Mouse (Mus musculus) cerebellum, adult 11-12 months (tissue): ENCODE measurements around the gene 4933415A04Rik.

Experiments
- DNase-seq: peaks from one replicate; pipeline ENCODE4 v3.0.0; 2022

Gene 4933415A04Rik

GRCm38 (mm10) chr11:43575376-43576151 lies 11.3 kb upstream of the 4933415A04Rik start:
- no peak for DNase-seq

GRCm38 (mm10) chr11:43577713-43578478 lies 8.9 kb upstream of the 4933415A04Rik start:
- no peak for DNase-seq

- DNase-seq = peak; percentile 16
Observed at GRCm38 (mm10) chr11:43585211-43586005, 1.4 kb upstream of the 4933415A04Rik start.

GRCm38 (mm10) chr11:43589530-43590072 lies 2.8 kb downstream of the 4933415A04Rik start:
- no peak for DNase-seq

DNA sequence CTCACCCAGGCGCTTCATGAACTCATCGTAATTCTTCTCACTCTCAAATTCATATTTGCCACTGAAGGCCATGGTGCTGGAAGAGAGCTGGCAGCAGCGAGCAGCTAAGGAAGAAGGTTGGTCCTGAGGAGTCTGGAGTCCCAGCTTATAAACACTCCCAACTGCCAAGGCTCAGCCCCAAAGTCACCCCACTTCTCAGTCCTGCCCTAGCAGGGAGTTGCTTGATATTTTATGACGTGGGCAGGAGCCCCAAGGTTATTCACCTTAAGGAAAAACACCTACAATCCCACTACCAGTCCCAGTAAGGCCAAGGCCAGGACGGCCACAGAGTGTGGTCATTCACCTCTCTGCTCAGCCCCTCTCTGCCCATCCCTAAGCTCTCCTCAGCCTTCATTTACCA lies 14.6 kb downstream of the 4933415A04Rik start, which contains the start of gene Fabp6:
Gene Fabp6, minus strand, starts transcription at position 101 of the 400 bp plus-strand sequence.
- no peak for DNase-seq

- no peak for DNase-seq
Observed at GRCm38 (mm10) chr11:43604207-43604606, 17.4 kb downstream of the 4933415A04Rik start.

DNA sequence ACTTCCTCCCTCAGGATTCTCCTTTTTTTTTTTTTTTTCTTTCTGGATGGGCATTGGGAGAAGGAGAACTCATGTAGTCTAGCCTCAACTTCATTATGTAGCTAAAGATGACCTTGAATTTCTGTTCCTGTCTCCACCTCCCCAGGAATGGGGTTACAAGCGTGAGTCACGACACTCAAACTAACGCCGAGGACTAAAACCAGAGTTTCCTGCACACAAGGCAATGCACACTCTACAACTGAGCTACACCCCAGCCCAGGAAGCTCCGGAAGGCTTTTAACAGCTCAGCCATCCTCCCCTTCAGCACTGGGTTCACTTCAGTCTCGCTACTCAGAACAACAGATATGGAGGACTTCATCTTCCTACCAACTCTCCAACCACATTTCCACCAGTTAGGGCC lies 18.1 kb downstream of the 4933415A04Rik start:
- no peak for DNase-seq

- DNase-seq = no peak
Observed at GRCm38 (mm10) chr11:43605859-43606258, 19.0 kb downstream of the 4933415A04Rik start.

GRCm38 (mm10) chr11:43608440-43608839 lies 21.6 kb downstream of the 4933415A04Rik start:
- no peak for DNase-seq

GRCm38 (mm10) chr11:43610006-43610661 lies 23.3 kb downstream of the 4933415A04Rik start:
- no peak for DNase-seq

DNA sequence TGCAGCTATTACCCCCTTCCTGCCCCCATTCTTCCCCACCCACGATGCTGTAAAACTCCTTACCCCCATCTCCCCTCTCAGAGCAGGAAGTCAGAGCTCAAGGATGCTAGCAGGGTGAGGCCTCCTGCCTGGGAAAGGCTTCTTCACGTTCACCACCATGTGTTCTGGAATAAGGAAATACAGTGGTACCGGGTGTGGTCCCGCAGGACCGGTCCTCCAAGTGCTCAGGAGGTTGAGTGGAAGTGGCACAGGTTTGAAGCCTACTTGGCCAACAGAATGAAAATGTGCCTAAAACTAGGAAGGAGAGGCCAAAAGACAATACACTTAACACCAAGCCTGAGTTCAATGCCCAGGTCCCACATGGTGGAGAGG lies 23.8 kb downstream of the 4933415A04Rik start:
- DNase-seq = no peak

- peak; percentile 68 for DNase-seq
Observed at GRCm38 (mm10) chr11:43612834-43613488, 26.1 kb downstream of the 4933415A04Rik start.

DNA sequence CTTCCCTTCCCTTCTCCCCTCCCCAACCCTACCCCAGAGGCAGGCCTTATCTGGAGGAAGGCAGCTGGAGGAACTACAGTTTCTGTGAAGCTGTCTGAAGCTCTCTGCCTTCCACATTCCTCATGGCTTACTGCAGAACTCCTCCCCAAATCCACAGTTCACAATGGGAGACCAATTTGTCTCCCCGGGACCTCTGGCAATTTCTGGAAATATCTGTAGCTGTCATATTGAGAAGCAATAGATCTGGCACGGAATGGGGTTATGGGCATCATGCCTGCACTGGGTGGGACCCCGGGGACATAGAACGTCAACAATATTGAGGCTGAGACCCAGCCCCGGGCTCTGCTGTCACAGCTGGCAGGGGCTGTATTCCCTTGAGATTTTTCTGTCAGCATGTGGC lies 31.1 kb downstream of the 4933415A04Rik start:
- no peak for DNase-seq

DNA sequence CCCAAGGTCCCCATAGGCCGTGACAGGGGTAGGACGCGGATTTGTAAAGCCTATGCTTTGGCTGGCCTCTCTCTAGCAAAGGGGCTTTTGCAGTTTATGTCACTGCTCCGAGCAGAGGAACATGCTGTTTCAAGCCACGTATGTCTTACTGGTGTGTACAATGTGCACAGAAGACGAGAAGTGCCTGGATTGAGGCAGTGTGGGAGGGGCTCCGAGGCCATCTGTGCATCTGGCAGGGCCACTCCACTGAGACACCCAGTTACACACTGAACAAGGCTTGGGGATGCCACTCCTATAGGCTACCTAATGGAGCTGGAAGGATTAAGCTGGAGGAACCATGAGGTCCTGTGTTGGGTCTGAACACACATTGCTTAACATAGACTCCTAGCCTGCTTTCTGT lies 31.6 kb downstream of the 4933415A04Rik start:
- DNase-seq = no peak

DNA sequence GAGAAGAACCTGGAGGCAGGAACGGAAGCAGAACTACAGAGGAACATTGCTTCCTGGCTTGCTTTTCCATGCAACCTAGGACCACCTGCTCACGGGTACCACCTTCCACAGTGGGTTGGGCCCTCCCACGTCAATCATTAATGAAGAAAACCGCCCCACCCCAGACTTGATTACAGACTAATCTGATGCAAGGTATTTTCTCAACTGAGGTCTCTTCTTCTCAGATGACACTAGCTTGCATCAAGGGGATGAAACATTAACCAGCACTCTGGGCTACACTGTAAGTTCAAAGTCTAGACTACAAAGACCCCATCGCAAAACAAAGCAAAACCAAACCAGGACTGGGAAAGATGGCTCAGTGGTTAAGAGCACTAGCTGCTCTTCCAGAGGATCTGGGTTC lies 34.9 kb downstream of the 4933415A04Rik start:
- no peak for DNase-seq

DNA sequence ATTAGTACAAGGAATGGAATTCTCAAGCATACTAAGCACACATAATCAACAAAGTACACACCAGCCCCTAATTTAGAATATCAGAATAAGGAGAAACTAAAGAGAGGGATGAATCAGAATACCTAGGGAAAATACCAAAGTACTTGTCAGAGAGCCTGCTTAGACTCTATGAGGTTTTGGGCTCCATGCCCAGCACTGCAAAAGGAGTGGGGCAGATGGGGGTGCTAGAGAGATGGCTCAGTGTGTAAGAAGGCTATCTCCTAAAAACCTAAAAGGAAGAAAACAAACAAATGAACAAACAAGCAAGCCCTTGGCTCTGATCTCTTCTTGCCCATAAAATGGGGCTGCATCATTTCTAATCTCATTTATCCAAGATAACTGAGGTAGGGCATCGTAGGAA lies 37.5 kb downstream of the 4933415A04Rik start:
- no peak for DNase-seq

- peak; percentile 48 for DNase-seq
Observed at GRCm38 (mm10) chr11:43626300-43626926, 39.6 kb downstream of the 4933415A04Rik start.

GRCm38 (mm10) chr11:43626927-43627645 lies 40.2 kb downstream of the 4933415A04Rik start:
- peak; percentile 27 for DNase-seq

DNA sequence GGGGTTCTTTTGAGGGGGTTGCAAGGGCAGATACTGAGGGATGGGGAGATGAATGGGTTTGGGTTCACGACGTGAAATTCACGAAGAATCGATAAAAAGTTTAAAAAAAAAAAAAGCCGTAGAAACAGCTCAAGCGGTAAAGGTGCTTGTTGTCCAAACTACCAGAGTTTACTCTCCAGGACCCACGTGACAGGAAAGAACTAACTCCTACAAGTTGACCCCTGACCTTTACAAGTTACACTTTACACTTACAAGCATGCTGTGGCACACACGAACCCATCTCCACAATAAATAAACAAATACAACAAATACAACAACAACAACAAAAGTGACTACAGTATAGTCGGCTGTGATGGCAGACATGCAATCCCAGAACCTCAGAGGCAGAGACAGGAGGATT lies 44.8 kb downstream of the 4933415A04Rik start:
- no peak for DNase-seq

DNA sequence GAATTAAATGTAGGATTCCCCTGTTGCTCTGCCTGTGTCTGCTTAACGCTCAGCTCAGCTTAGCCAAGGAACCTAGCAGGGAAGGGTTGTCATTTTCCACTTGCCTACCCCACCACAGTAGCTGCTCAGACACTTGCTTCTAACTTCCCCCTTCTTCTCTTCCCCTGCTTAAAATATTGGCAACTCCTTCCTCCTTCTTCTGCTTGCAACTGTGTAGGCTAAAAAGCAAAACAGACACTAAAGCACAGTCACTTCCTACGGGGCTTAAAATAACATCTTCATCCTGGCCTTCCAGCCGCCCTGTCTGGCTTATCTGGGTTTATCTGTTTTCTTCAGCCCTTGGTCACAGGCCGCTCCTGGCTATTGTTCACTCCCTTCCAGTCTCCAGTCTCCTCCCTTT lies 45.7 kb downstream of the 4933415A04Rik start:
- DNase-seq = no peak

GRCm38 (mm10) chr11:43633165-43633564 lies 46.3 kb downstream of the 4933415A04Rik start:
- DNase-seq = no peak
